Mouse (Mus musculus) natural killer cell, adult 2 months (primary cell): ENCODE data around the gene Pate2.

Experiments used
- DNase-seq, 2 experiments: peaks; one replicate each; pipeline ENCODE4 v3.0.0; 2022; ENCODE audit warnings: low spot score in 2 of 2

Pate2 gene

GRCm38 (mm10) chr9:35569571-35570534 is at the start of gene Pate2, which contains the start of gene Hyls1:
TSS of gene Pate2 (plus strand) at chr9:35570284.
TSS of gene Hyls1 (minus strand) at chr9:35570398.
- DNase-seq, result peak; percentile 92 to 93

DNA sequence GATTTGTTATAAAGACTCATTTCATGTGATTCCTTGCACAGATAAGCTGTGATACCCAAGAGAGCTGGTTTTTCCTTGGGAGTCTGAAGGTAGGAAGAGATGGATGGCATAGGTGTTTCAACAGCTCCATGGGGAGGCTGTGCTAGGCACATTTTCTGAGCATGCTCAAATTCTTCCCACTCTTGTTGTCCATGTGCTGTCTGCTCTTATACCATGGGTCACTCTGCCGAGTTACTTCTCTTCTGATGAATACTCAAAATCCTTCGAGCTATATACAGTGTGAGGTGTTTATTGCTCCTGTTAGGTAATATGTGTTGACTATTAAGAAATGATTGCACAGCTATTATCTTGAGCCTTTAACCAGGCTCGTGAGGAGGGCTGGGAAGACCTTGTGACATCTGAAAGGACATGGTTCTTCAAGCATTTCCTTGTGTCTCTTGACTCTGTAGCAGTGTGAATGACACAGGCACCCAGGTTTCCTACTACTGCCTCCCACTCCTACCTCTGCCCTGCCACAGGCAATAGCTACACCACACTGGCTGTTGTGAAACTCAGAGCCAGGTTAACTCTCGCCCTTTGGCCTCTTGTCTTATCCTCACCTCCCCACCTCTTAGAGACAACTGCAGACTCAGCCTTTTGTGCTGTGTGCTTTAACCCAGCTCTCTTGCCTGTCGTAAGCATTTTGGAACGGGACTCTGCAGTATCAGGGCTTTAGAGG is 49.3 kb upstream of the Pate2 start:
- no peak for DNase-seq

DNA sequence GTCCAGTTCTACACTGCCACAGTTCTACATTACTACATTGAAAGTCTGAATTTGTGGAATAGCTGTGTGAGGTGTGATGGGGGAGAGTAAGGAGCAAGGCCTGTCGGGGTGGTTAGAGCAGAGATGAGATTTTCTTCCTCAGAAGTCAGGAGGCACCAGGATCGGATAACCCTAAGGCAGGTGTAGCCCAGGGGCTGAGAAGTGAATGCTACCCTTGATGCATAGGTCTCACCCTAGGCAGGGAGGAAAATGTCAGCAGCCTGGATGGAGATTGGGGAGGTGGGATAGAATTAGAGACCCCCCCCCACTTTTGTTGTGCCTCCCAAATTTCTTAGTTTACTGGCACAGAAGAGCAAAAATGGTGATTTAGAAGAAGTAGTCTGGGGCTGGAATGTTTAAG is 47.8 kb upstream of the Pate2 start:
- DNase-seq, result no peak

DNA sequence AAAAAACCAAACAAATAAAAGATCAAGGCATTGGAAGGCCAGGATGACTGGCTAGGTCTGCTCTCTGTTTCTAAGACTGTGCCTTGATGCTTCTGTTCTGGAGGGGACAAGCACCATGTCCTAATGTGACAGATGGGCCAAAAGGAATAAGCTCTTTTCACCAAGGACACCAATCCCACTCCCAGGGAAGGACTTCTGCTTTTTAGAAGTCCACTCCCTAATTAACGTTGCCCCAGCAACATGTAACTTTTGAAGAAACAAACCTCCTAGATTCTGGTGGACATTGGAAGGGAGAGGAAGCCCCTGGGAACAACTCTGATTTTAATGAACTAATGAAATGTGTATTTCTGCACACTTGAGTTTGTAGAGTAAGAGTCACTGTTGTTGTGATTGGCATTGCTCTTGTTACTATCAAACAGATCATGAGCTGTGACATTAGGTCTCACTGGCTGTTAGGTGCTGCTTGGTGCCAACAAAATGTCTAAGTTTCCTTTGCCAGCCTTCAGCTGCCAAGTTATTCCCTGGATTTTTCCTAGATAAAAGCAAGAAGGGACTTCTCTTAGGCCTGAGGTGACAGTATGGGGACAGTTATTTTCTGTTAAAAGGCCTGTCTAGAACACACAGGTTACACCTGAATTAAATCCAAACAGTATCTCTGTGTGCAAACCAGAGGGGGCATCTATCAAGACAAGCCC is 47.1 kb upstream of the Pate2 start:
- DNase-seq, result no peak

- DNase-seq, result no peak
Measured at GRCm38 (mm10) chr9:35523541-35523940, 46.5 kb upstream of the Pate2 start.

GRCm38 (mm10) chr9:35523941-35524411 is 46.1 kb upstream of the Pate2 start:
- peak; percentile 5 to 50 for DNase-seq

GRCm38 (mm10) chr9:35529141-35529540 is 40.9 kb upstream of the Pate2 start:
- no peak for DNase-seq

- no peak for DNase-seq
Measured at GRCm38 (mm10) chr9:35529796-35530195, 40.3 kb upstream of the Pate2 start.

DNA sequence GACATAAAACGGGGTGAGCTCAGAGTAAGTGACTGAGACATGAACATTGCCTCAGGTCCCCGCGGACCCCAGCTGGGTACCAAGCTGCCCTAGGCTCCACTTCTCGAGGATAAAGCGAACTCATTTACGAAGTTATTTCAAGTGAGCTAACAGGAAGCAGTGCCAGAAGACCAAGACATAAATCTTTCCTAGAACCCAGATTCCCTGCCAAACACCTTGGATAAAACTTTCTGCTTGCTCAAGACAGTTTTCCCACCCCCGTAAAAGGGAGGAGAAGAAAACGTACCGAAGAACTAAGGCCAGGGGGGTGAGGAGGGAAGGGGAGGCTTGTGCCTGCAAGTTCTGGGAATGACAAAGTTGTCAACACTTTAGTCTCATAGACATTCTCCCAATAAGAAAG is 36.8 kb upstream of the Pate2 start:
- DNase-seq, result no peak

GRCm38 (mm10) chr9:35535110-35535509 is 35.0 kb upstream of the Pate2 start:
- peak; percentile 21 to 42 for DNase-seq

DNA sequence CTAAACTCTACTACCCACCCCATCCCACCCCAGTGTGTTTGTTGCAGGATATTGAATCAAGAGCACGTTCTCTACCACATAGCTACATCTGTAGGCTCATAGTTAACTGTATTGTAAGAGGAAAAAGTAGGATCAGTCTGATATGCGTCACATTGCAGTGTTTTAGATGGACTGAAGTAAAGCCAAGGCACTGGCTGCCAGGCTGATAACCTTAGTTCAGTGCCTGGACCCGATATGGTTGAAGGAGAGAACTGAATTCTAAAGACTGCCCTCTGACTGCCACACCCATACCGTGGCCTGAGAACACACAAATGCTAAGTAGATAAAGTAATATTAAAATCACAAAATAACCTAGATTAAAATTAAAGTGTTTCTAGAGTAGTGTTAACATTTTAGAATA is 34.2 kb upstream of the Pate2 start:
- no peak for DNase-seq

DNA sequence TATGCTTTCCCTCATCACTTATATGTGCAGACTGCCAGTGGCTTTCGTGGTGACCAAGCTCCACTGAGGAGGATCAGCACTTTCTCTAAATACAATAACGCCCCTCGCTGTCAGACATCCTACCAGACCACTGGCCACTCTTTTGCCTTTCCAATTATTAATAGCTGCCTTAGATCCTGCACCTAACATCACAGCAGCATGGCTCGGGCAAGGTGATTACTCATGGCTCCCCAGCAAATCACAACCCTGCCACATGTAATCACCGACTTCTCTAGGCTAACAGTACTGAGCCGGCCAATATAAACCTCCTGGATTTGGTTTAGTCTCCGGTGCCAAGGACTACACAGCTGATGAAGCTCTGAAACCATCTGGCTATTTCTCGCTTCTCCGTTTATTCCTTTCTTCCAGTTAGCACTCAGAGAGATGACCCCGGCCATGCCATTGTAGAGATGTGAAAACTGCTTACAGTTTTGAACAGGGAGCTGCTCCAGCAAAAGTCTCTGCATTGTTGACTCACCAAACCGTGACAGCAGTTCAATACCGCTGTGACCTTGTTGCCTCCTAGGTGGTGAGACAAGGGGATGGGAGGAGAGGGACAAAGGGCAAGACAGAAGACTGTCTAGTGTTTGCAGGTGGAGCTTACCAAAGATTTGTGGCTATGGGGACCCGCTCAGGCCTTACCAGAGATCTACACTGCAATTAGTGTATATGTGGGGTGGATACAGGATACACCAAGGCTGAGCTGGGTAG is 30.9 kb upstream of the Pate2 start:
- DNase-seq, result no peak

DNA sequence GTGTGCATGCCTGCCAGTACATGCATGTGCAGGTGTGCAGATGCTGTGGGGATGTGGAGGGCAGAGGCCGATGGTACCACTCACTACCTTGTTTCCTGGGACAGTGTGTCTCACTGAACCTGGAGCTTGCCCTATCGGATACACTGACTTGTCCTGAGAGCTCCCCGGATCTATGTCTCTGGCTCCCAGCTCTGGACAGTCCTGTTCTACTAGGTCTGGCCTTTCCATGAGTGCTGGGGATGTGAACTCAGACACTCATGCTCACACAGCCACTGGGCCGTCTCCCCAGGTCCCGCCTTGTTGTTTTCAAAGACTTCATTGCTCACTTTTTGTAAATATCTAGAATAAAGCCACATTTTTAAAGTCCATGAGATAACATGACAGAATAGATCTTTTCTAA is 29.1 kb upstream of the Pate2 start:
- no peak for DNase-seq

GRCm38 (mm10) chr9:35541488-35541887 is 28.6 kb upstream of the Pate2 start:
- peak; percentile 57 to 78 for DNase-seq

DNA sequence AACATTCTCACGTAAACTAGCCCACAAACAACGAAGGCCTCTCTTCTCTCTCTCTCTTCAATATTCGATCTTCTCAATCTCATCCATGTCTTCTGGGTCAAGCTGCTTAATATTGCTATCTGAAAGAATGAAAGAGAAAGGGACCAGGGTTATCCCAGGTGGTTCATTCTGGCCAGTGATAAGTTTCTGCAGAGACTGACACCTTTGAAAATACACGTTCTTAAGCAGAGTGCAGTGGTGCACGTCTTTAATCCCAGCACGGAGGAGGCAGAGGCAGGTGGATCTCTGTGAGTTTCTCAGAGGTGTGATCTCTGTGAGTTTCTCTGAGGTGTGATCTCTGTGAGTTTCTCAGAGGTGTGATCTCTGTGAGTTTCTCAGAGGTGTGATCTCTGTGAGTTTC is 28.1 kb upstream of the Pate2 start:
- DNase-seq, result no peak

- DNase-seq, result no peak
Measured at GRCm38 (mm10) chr9:35543099-35543860, 26.8 kb upstream of the Pate2 start.

GRCm38 (mm10) chr9:35544666-35545065 is 25.4 kb upstream of the Pate2 start:
- DNase-seq, result no peak

DNA sequence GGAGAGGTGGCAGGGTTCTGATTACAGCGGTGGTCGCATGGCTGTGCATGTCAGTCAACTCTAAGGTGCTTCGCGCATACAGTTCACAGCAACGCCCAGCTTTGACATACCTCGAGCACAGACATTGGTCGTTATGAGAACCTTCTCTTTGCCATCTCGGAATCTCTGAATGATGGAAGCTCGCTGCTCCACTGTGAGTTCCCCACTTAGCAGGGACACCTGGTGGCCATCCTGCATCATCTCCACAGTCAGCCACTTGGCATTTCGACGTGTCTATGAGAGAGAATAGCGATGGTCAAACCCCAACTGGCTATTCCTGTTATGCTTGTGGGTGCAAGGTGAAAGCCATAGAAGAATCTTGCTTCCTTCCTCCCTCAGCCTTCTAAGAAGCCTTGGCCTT is 24.4 kb upstream of the Pate2 start:
- DNase-seq, result no peak

GRCm38 (mm10) chr9:35546745-35547144 is 23.3 kb upstream of the Pate2 start:
- DNase-seq, result peak; percentile 16 to 62

DNA sequence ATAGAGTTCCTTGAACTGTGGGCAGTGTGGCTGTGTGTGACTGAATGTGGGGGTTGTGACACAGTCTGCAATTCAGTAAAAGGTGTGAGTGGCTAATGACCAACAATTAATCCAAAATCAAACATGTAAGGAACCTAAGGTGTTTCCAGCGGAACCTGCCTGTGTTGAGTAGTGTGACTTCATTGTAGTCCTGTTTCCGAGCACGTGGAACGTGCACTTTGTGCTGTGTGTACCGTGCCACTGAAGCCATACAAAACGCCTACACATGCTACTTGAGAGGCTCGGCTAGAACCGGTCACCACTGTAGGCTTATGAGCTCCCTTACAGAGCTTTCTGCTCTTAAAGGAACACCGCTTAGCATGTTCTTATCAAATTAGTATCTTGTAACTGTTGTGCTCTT is 21.6 kb upstream of the Pate2 start:
- no peak for DNase-seq
